Mouse (Mus musculus) layer of hippocampus, adult 8-10 months (tissue): ENCODE results near the gene Adgrg3. TPM values are rescaled to one million over a fixed set of nuclear protein-coding genes. Genes with fewer than 3 reads are reported as not detected.
"Not testable (repeated sequence)": the region's sequence is repeated elsewhere in the genome, so short reads cannot be mapped to it uniquely, and the experiment has no call there.

ENCODE experiments used
- DNase-seq, 2 experiments: peaks; one replicate each; pipeline ENCODE4 v3.0.0; 2022; ENCODE audit warnings: low spot score in 2 of 2
- total RNA-seq, 4 experiments: library from RNA; stranded (reverse); gene quantifications; 2 replicates each; pipeline ENCODE4 v1.2.4; 2022

Gene Adgrg3
- total RNA-seq, 4 experiments from 2014 or later: 0.20 to 0.47 (median 0.27) TPM; not detected in 1

DNA sequence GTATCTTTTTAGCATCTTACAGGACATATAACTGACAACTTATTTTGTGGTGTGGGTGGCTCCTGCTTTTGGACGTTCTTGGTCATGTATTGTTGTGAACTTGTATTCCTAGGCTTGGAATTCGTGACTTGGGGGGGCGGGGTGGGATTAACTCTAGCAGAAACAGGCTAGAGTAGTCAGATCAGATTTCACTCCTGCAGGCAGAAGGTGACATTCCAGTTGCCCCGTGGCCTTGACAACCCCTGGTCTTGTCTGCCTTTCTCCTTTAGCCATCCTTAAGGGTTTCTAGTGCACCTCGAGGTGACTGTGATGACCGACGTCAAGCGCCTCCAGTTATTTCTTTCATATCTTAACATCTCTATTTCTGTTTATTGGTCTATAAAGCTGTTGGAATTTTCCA lies 5.7 kb downstream of the Adgrg3 start:
- DNase-seq: no peak

DNA sequence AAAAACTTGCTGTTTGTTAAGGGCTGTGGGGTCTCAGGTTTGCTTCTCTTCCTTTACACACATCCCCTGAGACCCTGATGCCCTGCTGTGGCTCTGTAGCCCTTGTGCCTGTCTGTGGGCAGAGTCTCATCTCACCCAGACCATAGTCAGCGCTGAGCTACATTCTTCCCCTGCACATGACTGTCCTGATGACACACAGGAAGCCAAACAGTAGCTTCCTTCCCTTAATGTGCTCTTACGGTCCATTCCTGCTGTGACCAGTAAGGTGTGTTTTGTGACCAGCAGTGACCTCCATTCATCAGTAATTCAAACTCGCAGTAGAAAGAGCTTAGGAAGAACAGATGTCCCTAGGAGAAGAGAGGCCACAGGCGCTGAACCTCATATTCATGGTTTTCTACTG lies 6.9 kb downstream of the Adgrg3 start:
- DNase-seq: no peak

- DNase-seq: no peak
Measured at GRCm38 (mm10) chr8:95025421-95025820, 7.9 kb downstream of the Adgrg3 start.

GRCm38 (mm10) chr8:95028391-95028790 lies 10.9 kb downstream of the Adgrg3 start:
- not testable (repeated sequence) for DNase-seq

- DNase-seq: peak in 1 of 2 experiments; percentile 25
Measured at GRCm38 (mm10) chr8:95037106-95037925, 19.8 kb downstream of the Adgrg3 start.

DNA sequence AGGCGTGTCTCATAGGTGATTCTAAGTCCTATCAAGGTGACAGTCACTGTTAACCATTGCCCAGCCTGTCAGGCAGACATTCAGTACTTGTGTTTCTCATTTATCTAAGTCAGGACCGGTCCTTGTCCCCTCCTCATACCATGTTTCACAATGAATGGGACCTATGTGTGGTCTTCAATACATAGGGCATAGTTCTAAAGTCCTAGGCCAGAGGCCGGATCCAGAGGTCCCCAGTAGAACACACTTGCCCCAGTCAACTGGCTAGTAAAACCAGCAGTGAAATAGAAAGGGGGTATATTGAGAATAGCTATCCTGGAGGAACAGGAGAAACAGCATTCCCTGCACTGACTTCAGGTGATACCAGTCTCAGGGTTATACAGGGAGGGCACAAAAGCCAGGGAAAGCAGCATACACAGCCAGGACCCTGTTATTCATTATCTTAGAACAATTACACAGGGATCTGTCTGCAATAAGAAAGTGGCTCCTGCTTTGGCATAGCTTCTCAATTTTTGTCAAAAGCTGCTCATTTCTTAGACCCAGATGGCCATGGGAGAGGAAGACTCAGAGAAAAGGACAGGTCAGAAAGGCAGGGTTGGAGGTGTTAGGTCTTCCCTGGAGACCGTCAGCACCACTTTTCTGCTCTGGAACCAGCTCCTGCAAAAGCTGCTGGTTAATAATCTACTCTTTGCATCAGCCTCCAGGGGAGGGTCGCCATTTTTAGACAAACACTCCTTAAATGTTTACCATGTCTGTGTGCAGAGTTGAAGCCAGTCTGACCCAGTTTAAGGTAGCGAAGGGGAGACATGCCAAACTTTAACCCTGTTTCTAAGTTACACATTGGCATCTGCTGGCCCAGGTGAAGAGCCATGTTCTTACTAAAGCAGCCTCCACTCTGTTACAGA lies 24.6 kb downstream of the Adgrg3 start:
- DNase-seq: no peak

- DNase-seq: no peak
Measured at GRCm38 (mm10) chr8:95044811-95045210, 27.3 kb downstream of the Adgrg3 start.

GRCm38 (mm10) chr8:95046982-95047381 lies 29.5 kb downstream of the Adgrg3 start:
- no peak for DNase-seq

- no peak for DNase-seq
Measured at GRCm38 (mm10) chr8:95047884-95048680, 30.6 kb downstream of the Adgrg3 start.

DNA sequence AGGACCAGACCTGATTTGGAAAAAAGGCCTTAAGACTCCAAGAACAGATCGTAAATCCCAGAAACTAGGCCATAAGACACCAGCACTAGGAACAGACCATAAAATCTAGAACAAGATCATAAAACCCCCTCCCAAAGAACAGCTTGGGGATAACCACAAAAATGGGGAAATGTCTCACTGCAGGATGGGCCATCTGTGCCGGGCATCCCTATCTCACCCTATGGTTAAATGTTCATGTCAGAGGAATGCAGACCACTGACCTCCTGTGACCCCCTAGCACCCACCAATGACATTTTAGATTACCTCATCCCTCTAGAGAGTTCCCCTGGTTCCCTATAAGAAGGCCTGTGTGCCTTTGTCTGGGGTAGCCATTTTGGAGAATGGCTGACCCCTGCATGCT lies 32.1 kb downstream of the Adgrg3 start:
- no peak for DNase-seq

- DNase-seq: no peak
Measured at GRCm38 (mm10) chr8:95054438-95054837, 36.9 kb downstream of the Adgrg3 start.

GRCm38 (mm10) chr8:95054927-95055510 lies 37.5 kb downstream of the Adgrg3 start, which contains the start of gene Drc7:
Drc7 (plus strand) TSS chr8:95055103.
- DNase-seq: no peak

DNA sequence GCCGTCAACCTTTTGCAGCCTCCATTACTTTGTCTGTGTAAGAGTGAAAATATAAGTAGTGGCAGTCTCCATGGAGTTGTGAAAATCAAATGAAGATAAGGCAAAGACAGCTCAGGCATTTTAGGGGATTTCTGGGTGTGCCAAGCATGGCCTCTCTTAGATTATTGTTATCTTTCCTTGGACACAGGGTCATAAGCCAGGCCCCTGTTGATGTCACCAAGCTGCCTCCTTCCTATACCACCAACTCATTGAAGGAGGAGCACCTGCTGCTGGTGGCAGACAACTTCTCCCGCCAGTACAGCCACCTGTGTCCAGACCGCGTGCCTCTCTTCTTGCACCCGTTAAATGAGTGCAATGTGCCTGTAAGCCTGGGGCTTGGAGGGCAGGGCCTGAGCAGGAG lies 38.9 kb downstream of the Adgrg3 start:
- DNase-seq: no peak

DNA sequence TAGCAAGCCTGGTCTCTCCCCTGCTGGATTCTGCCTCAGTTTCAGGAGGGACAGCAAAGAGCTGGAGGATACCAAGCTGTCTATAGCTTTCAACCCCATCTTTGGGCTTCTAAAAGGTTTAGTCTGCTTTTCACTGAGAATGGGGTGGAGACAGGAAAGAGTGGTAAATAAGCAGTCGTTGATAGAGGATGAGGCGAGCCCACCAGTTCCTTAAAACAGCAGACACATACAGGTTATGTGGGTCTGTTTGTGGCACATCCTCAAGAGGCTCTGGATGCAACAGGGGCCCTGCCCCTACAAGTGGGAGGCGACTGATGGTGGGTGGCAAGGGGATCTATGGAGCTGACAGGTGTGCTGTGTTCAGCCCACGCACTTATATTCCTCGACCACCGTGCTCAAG lies 41.2 kb downstream of the Adgrg3 start:
- no peak for DNase-seq

DNA sequence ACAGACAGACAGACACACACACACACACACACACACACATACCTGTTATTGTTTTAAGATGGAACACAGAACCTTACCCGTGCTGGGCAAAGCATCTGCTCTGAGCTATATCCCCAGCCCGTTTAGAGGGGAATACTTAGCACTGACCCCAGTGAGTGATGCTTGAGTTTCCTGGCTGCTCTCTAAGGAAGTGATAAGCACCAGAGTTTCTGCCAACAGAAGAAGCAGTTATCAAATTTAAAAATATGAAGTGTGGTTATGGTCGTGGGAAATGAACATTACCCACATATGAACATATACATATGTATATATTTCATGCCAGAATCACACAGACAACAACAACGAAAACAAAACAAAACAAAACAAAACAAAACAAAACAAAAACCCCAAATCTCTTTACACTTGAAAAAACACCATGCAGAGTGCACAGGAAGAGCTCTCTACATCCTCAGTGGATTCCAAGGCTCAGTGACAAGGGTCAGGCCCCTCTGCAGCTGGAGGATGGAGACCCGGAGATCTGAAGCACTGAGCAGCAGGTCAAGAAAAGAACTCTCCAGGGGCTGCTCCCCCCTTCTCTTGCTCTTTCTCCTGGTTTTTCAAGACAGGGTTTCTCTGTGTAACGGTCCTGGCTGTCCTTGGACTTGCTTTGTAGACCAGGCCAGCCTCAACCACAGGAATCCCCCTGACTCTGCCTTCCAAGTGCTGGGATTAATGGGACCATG lies 42.5 kb downstream of the Adgrg3 start:
- DNase-seq: no peak

DNA sequence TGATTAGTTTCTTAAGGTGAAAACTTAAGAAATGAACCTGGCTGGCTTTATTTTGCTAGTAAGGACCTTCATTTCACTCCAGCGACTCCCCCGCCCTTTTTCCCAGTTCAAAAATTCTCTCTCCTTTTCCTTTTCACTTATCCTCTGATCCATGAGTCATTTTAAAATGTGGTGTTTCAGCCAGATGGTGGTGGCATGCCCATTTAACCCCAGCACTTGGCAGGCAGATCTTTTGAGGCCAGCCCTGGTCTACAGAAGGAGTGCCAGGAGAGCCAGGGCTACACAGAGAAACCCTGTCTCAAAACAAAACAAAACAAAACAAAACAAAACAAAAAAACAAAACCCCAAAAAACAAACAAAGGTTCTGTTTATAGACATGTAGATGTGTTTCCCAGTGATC lies 47.0 kb downstream of the Adgrg3 start:
- DNase-seq: no peak

DNA sequence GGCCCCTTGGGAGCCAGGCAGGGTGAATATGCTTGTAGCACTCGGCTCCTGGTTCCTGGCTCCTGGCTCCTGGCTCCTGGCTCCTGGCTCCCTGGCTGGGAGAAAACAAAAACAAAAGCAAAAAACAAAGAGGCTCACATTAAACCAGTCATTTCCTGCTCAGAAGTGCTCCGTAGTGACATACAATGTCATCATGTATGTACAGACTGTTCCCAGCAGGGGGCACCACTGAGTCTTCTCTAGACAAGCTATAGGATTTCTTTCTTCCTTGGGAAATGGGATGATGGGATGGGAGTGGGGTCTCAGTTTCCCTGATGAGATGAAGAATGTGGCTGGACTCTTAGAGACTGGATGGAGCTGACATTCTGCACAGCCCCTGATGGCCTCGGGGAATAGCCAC lies 50.1 kb downstream of the Adgrg3 start:
- DNase-seq: peak in 1 of 2 experiments; percentile 46

GRCm38 (mm10) chr8:95075504-95075903 lies 58.0 kb downstream of the Adgrg3 start:
- no peak for DNase-seq

- DNase-seq: no peak
Measured at GRCm38 (mm10) chr8:95076151-95076550, 58.7 kb downstream of the Adgrg3 start.

DNA sequence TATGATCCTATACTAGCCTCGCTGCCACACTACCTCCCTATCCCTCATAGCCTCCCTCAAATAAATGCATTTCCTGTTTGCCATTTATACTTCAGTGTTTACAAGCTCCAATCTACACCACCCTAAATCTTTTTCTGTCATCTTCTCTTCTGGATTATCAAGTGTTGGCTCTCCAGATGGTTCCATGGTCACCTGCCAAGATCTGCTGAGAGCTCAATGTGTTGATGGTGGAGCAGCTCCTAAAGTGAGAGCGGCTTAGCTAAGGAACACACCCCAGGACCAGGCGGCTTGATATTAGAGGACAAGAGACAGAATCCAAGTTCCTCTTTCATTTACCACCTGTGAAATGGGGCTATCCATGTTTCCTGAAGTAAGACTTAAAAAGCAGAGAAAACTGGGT lies 60.6 kb downstream of the Adgrg3 start:
- DNase-seq: no peak
